Mouse (Mus musculus) kidney, adult 11 months (tissue): ENCODE results near the gene Cd247.

Source experiments
- DNase-seq: peaks from one replicate; pipeline ENCODE4 v3.0.0; 2022

The Cd247 gene

DNA sequence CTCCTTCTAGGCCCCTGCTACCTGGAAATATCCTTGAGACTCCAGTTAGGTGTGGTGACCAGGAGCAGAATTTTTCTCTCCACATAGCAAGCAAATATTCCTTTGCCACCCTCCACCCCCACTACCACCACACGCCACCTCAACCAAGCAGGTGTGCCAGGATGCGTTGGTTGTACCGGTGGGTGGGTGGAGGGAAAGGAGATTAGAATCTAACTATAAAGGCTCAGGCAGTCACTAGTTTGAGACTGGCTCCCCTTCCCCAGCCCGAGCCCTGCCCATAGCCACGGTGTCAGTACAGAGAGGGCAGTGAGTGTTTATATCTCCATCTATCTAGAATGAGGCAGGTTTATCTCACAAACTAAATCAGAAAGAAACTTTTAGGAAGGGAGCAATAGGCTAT is 39.7 kb downstream of the Cd247 start:
- DNase-seq: no peak

GRCm38 (mm10) chr1:165828615-165829014 is 40.1 kb downstream of the Cd247 start:
- no peak for DNase-seq

DNA sequence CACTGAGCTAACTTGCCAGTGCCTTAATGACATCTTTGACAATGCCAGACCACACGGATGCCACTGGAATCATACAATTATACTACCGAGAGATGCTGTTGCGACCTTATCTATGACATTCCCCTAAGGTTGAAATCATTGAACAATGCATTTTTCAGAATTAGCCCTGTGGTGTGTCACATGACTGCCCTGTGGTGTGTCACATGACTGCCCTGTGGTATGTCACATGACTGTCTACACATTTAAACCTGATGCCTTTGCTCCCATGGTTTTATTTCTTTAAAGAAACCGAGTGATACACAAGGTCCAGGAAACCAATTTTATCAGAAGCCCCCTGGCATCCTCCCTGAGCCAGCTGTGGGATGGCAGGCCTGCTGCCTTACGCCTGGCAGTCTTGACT is 41.4 kb downstream of the Cd247 start:
- DNase-seq: no peak

DNA sequence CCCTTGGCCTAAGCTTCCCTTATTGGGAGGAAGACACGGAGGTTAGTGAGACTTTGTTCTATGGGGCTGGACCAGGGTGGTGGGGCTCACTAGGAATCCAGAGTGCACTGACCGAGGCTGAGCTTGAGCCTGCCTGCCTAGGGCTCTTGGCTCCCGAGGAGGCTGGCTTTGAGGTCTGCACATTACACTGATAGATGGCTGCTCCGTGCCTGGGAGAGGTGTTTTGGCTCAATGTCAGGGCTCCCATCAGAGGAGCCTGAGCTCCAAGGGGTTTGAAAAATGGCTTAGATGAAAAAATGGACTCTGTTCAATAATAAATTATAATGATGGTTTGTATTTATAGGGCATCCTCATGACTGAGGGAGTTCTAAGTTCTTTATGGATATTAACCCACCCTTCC is 44.8 kb downstream of the Cd247 start:
- DNase-seq: no peak

GRCm38 (mm10) chr1:165833910-165834632 is 45.6 kb downstream of the Cd247 start:
- DNase-seq: no peak

DNA sequence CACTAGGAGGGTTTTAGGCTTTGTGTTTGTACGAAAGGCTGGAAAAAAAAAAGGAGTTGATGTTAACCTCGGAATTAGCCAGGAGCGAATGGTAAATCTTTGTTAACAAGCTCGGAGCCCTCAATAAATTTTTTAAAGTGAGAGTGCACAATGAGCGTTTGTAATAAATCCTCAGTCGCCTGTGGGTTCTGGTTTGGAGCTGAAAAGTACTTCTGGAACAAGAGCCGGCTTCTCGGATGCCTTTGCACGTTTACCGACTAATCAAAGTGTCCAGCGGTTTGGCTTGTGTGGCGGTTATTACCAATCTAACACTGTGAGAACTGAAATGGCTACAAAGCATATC is 46.1 kb downstream of the Cd247 start:
- no peak for DNase-seq

GRCm38 (mm10) chr1:165836461-165836860 is 48.0 kb downstream of the Cd247 start:
- no peak for DNase-seq

DNA sequence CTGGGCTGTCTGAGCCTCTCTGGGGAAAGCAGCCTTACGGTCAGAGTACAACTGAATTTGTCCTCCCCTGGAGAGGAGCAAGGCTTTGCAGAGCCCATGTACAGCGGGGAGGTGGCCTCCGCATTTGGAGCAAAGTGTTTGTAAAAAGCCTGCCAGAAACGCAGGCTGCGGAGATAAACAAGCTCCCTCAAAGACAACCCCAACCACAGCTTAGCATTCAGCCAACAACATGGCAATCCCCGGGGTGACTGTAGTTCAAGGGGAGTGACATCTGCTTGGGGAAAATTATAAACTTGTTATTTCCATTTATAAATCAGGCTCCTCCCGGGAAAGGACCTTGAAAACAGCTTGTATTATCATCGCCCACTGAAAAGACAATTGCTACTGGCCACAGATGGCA is 49.1 kb downstream of the Cd247 start:
- DNase-seq: no peak

- DNase-seq: no peak
Observed at GRCm38 (mm10) chr1:165839201-165839600, 50.7 kb downstream of the Cd247 start.

- no peak for DNase-seq
Observed at GRCm38 (mm10) chr1:165840548-165841230, 52.2 kb downstream of the Cd247 start.

GRCm38 (mm10) chr1:165842170-165842569 is 53.7 kb downstream of the Cd247 start:
- DNase-seq: no peak

DNA sequence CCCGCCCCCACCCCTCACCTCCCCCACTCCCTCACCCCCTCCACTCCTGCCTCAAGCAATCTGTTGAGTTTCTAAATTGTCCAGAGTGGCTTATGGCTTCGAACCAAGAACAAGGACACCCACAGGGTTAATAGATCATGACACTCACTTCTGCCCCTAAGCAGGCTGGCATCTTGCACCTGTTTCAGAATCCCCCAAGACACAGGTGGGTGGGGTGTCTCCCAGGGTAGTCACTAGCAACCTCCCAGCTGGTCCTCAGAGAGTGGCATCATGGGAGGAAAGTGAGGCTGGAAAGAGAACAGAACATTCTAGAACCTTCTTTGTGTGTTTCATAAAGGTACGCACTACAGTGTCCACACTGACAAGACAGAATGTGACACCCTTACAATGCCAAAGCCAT is 55.1 kb downstream of the Cd247 start:
- no peak for DNase-seq

DNA sequence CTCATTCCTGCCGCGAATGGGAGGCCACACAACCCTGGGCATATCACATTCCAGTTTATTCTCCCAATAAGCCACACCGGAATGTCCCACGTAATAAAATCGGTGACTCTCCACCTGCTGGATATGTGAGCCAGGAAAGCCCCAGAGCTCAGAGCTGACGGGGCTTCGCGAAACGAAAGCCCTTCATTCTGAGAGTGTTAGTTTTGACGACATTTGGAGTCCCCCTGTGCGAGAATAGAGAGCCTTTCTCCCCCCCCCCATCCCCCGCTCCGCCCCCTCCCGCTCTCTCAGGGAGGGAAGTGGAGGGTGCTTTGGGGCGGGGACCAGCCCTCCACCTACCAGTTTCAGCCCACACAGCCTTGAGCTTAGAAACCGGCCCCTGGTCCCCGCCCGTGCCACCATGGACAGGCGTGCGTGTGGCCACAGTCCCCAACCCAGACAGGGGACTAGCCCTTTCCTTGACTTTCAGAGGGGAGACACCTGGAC is 56.0 kb downstream of the Cd247 start:
- DNase-seq: no peak

DNA sequence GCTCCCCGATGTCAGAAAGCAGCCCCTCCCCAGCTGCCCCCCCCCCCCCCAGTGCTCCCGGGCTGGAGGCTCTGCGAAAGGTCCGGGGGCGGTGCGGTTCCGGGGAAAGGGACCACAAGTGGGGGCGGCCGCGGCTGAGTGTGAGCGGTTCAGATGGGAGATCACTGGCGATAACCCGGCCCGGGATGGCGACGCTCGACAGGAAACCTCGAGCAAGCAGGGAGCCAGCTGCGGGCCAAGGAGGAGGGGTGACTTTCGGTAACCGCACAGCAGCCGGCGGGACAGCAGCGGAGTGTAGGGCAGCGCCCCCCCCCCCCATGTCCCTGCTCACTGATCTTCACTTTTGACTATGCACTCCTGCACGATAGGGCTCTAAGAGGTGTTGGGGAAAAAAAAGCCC is 56.5 kb downstream of the Cd247 start:
- DNase-seq: no peak

DNA sequence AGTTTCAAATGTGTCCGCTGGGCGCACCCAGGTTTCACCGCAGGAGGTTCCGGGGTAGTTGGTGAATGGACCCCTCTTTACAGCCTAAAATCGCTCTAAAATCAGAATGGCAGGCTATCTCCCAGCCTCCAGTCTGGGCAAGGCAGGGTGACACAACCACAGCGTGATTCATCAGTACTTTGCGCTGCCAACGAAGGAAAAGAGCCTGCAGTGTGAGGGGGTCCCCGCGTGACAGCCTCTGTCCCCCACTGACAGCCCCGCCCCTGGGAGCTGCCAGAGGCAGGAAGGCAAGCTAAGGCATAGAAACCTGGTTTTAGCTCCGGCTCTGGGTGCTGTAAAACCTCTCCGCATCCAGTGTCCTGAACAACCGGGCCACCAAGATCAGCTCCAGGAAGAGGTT is 56.9 kb downstream of the Cd247 start:
- DNase-seq: no peak

DNA sequence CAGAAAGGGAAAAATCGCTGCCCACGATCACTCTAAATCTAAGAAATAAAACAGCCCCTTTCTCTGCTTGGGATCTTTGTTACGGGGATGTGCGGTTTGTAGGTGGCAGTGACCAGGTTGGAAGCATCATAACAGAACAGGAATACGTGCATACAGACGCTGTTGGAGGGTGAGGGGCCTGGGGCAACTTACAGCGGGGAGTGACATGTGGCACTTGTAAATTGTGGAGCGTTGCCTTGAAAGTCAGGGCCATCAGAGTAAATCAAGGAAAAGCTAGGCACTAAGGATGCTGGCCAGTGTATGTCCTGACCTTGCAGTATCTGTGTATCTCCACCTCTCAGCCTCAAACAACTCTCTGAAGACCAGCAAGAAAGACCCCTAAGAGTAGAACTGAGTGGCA is 59.9 kb downstream of the Cd247 start:
- no peak for DNase-seq

- DNase-seq: no peak
Observed at GRCm38 (mm10) chr1:165848881-165849280, 60.4 kb downstream of the Cd247 start.

DNA sequence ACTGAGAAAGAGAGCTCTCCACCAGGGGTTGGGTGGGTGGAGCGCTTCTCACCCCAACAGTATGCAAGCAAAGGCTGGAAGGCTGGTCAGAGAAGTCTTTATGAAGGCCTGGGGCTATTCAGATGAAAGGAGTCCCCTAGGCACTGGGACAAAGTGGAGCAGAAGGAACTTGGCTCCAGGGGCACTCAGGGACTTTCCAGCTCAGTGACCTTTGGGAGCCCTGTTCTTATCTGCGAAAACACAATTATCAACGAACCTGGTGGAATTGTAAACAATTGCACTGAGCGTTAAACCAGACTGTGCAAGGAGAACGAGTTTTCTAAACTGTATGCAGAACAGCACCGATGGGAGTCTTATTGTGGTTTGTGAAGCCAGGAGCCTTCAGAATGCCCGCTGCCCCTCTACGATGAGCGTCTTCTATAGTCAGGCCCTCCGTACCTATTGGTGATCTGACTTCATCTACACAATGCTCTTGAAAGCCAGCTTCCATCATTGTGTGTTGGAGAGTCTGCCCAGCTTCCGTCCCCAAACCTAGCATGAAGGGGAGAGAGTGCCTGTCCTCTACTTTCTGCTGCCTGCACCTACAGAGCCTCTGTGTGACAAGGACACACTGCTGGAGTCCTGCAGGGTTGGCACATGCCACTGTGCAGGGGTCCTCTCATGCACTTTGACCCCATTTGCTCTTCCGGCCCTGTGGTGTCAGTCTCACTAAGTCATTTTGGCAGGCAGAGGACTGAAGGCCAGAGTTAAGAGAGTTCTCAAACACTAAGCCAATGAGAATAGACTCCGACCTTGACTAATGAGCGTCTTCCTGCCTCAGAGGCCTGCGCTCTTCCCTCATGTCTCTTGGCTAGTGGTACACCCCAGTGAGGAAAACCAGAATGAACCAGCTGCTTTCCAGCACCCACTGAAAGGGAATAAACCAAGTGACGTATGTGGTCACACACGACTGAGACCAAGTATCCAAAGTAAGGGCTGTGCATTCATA is 61.3 kb downstream of the Cd247 start:
- DNase-seq: no peak

DNA sequence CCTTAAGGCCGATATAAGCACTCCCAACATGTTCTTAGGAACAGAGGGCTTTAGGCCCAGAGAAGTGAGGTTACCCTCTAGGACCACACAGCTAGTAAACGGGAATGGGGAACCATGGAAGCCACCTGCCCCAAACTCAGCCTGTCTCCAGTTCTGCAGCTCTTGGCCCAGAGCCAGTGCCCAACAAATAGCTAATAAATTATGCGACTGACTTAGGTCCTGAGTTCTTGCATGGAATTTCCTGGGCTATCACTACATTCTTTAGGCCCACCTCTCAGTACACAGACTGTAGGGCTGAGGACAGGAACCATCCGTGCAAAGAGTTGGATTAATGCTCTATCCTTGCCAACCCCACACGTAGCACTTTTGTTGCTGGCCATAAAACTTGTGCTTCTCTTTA is 63.6 kb downstream of the Cd247 start:
- no peak for DNase-seq

- DNase-seq: no peak
Observed at GRCm38 (mm10) chr1:165853131-165853721, 64.7 kb downstream of the Cd247 start.

DNA sequence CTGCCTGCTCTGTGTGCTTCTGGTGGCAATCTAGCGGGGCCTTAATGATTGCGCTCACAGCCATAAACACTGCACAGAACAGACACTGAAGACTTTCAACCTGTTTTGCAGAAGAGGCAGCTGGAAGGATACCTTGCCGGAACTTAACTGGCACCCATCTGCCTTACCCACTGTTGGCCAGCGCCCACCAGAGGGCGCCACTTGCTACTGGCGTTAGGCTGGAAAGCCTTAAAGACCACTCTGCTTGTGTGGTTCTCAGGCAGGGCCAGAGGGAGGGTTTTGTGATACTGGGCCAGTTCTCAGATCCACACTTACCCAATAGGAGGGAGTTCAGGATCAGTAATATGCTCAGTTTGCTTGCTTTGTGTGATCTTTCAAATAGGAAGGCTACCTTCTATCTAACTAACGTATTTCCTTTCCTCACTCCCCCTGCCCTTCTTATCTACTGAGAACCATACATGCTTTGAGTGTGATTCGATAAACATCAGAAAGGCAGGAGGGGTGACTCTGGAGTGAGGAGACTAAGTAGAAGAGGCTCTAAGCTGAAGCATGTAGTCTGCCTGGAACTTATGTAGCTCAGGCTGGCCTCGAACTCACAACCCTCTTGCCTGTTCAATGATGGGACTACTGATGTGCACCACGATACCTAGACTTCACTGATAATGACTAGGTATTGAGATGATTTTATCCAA is 65.4 kb downstream of the Cd247 start:
- no peak for DNase-seq

- DNase-seq: no peak
Observed at GRCm38 (mm10) chr1:165855759-165856545, 67.5 kb downstream of the Cd247 start.
